ENCODE assay signal across 9 mouse cellular contexts in genomic region chr8:128025251-128025856, GRCm38 (mm10).
A peak's percentile ranks its signal among the peaks of the same experiment; 100 is the strongest.
DNase-seq lines count a peak whose midpoint lies in the region; ATAC-seq and TF ChIP-seq lines count a peak whose summit lies in the region.
"Had no signal": no experiment of that assay in that cellular context is flagged by ENCODE, and none has a peak within 500 bp of the region (broad histone marks: within the 10 kb centered on the region; RNA-seq: fewer than 3 reads in every experiment).

No protein-coding gene starts in this region.

- TF ChIP-seq CTCF in left cerebral cortex, adult 2 months (IDR thresholded peaks at IDR 0.05): no peak

- no peaks in the 10 kb centered on the region for H3K36me3 ChIP-seq in intestine, embryonic 15.5 days
- H3K36me3 ChIP-seq in limb, embryonic 13.5 days: no peaks in the 10 kb centered on the region
- no peaks in the 10 kb centered on the region for H3K36me3 ChIP-seq in midbrain, embryonic 16.5 days (ENCODE audit: control insufficient read depth, insufficient read depth, low read length)

- no peak overlapping the region for H3K4me2 ChIP-seq in intestine, embryonic 15.5 days (replicated peaks)
- H3K4me2 ChIP-seq in limb, embryonic 13.5 days (replicated peaks): no peak overlapping the region
- H3K4me2 ChIP-seq in midbrain, embryonic 16.5 days (ENCODE audit: low read length): no peak overlapping the region

- peaks cover 8% of the 10 kb centered on the region; the same call in 1 of the 2 replicates for H3K4me1 ChIP-seq in intestine, embryonic 15.5 days (replicated peaks)
- H3K4me1 ChIP-seq in limb, embryonic 13.5 days: peaks cover 17% of the 10 kb centered on the region
- peaks cover 9% of the 10 kb centered on the region for H3K4me1 ChIP-seq in midbrain, embryonic 16.5 days (ENCODE audit: control insufficient read depth, insufficient read depth, low read length)

- H3K9me3 ChIP-seq in intestine, embryonic 15.5 days: no peaks in the 10 kb centered on the region
- H3K9me3 ChIP-seq in limb, embryonic 13.5 days: no peaks in the 10 kb centered on the region
- no peaks in the 10 kb centered on the region for H3K9me3 ChIP-seq in midbrain, embryonic 16.5 days (replicated peaks; ENCODE audit: control insufficient read depth, low read length, poor library complexity, severe bottlenecking)

- ATAC-seq in intestine, embryonic 15.5 days: peak; percentile 93
- ATAC-seq in limb, embryonic 13.5 days (ENCODE audit: low FRiP score, low read depth): peak; percentile 89
- ATAC-seq in midbrain, embryonic 16.5 days: peak; percentile 79
- ATAC-seq in erythroblast, adult 5-6 weeks (replicated peaks; ENCODE audit: low FRiP score, poor library complexity, severe bottlenecking): no peak

- no peak overlapping the region for H3K9ac ChIP-seq in intestine, embryonic 15.5 days
- H3K9ac ChIP-seq in limb, embryonic 13.5 days: no peak overlapping the region
- H3K9ac ChIP-seq in midbrain, embryonic 16.5 days (ENCODE audit: low read depth, low read length): no peak overlapping the region

- H3K4me3 ChIP-seq in left cerebral cortex, adult 2 months: no peak overlapping the region
- H3K4me3 ChIP-seq in intestine, embryonic 15.5 days (replicated peaks): no peak overlapping the region
- H3K4me3 ChIP-seq in limb, embryonic 13.5 days: no peak overlapping the region
- no peak overlapping the region for H3K4me3 ChIP-seq in midbrain, embryonic 16.5 days (ENCODE audit: low read depth, low read length)

- intact Hi-C loops in left cerebral cortex, postnatal 25 days (cut with DNase I): no loop called here
- intact Hi-C loops in left cerebral cortex, adult 2 months (cut with DNase I): no loop called here

- WGBS in intestine, embryonic 15.5 days: 31% methylated on average over 7 of the region's 7 CpGs
- WGBS in limb, embryonic 13.5 days: 33% methylated on average over 7 of the region's 7 CpGs
- WGBS in midbrain, embryonic 16.5 days: 31% methylated on average over 7 of the region's 7 CpGs

- H3K27me3 ChIP-seq in intestine, embryonic 15.5 days (replicated peaks): no peaks in the 10 kb centered on the region
- no peaks in the 10 kb centered on the region for H3K27me3 ChIP-seq in limb, embryonic 13.5 days
- no peaks in the 10 kb centered on the region for H3K27me3 ChIP-seq in midbrain, embryonic 16.5 days (ENCODE audit: control insufficient read depth, insufficient read depth, low read depth, low read length)
- H3K27me3 ChIP-seq: CH12.LX had no signal

- H3K27ac ChIP-seq in left cerebral cortex, adult 2 months: no peak overlapping the region
- peak overlapping the region; percentile 86 for H3K27ac ChIP-seq in intestine, embryonic 15.5 days
- H3K27ac ChIP-seq in limb, embryonic 13.5 days: peak overlapping the region; percentile 69
- no peak overlapping the region for H3K27ac ChIP-seq in midbrain, embryonic 16.5 days (ENCODE audit: low read length)

- peak; percentile 8 to 14 for DNase-seq in left cerebral cortex, postnatal 25 days (ENCODE audit: low spot score in 2 of 2)
- no peak for DNase-seq in left cerebral cortex, adult 2 months (ENCODE audit: extremely low spot score in 1 of 2, low spot score in 2 of 2)
- DNase-seq in embryo, embryonic 10.5 days (ENCODE audit: low spot score): peak; percentile 53
- DNase-seq in gastrocnemius, postnatal 4 days (ENCODE audit: low spot score in 2 of 2): peak; percentile 43 to 75

Comparison
In these comparisons a context has a peak if more than half of its experiments do, and no peak if none do; other contexts are left out.
1. DNase-seq: peak in left cerebral cortex, postnatal 25 days (2 of 2), embryo, embryonic 10.5 days (single experiment) and gastrocnemius, postnatal 4 days (2 of 2); none in left cerebral cortex, adult 2 months (0 of 2).
2. H3K27ac ChIP-seq: peak in intestine, embryonic 15.5 days (single experiment) and limb, embryonic 13.5 days (single experiment); none in left cerebral cortex, adult 2 months (single experiment) and midbrain, embryonic 16.5 days (single experiment).